Mouse (Mus musculus) liver, postnatal 0 days (tissue): Measurements from ENCODE around the gene Zc3hav1l. TPM values are rescaled to one million over a fixed set of nuclear protein-coding genes. Genes with fewer than 3 reads are reported as not detected.

ENCODE experiments used
- ATAC-seq: fragments of 200-750 bp; cut with Nextera tagmentation; 2 replicates; pipeline ENCODE4 v1.8.0; 2017; ENCODE audit warnings: mild to moderate bottlenecking, moderate library complexity
- DNase-seq: peaks from one replicate; pipeline ENCODE4 v3.0.0-alpha.2; 2016
- H3K27ac ChIP-seq: fragments of 300-500 bp; sonication (generic); 2 replicates; pipeline ENCODE4 v1.5.1; 2014; ENCODE audit warnings: antibody characterized with exemption, moderate library complexity, mild to moderate bottlenecking, low read depth
- H3K27me3 ChIP-seq: fragments of 300-500 bp; sonication (generic); 2 replicates; pipeline ENCODE4 v1.6.1; 2014; ENCODE audit warnings: low read length, control low read depth, mixed read lengths; ENCODE audit not compliant: insufficient read depth
- H3K36me3 ChIP-seq: fragments of 300-500 bp; sonication (generic); replicated peaks from 2 replicates; pipeline ENCODE4 v1.6.1; 2014; ENCODE audit warnings: mild to moderate bottlenecking, control low read depth, low read length, moderate library complexity, mixed read lengths; ENCODE audit not compliant: insufficient read depth
- H3K4me1 ChIP-seq: fragments of 300-500 bp; sonication (generic); 2 replicates; pipeline ENCODE4 v1.6.1; 2014; ENCODE audit warnings: antibody characterized with exemption, mild to moderate bottlenecking, control low read depth; ENCODE audit not compliant: insufficient read depth
- H3K4me2 ChIP-seq: fragments of 300-500 bp; sonication (generic); 2 replicates; pipeline ENCODE4 v1.6.1; 2014; ENCODE audit warnings: low read depth, mild to moderate bottlenecking, low read length, moderate library complexity, mixed read lengths
- H3K4me3 ChIP-seq: fragments of 300-500 bp; sonication (generic); 2 replicates; pipeline ENCODE4 v1.5.1; 2014; ENCODE audit warnings: low read depth, low read length
- H3K9ac ChIP-seq: fragments of 300-500 bp; sonication (generic); replicated peaks from 2 replicates; pipeline ENCODE4 v1.6.1; 2014; ENCODE audit warnings: mild to moderate bottlenecking, moderate library complexity
- H3K9me3 ChIP-seq: fragments of 300-500 bp; sonication (generic); 2 replicates; pipeline ENCODE4 v1.6.1; 2016; ENCODE audit warnings: mild to moderate bottlenecking, control low read depth, low read length, mixed read lengths
- CTCF ChIP-seq: sonication (generic); IDR thresholded peaks from 2 replicates; pipeline ENCODE4 v1.5.1; 2016; ENCODE audit warnings: antibody characterized with exemption, low read depth
- EP300 ChIP-seq: IDR thresholded peaks from 2 replicates; pipeline ENCODE4 v1.6.1; 2016; ENCODE audit warnings: antibody characterized with exemption, low read depth, mild to moderate bottlenecking
- WGBS: fragments of 180-500 bp; shearing (Covaris S2); extraction: QIAGEN DNeasy Blood & Tissue Kit; methylation state at CpG from one replicate; pipeline ENCODE4 v1.1.7; 2014; ENCODE audit not compliant: insufficient replicate concordance; 5-methylcytosine and 5-hydroxymethylcytosine counted together
- polyA plus RNA-seq: library from polyadenylated mRNA; unstranded; fragments of >200 nt; fragmentation: Nextera tagmentation; extraction: Ambion mirVana; gene quantifications from 2 replicates; pipeline ENCODE4 v1.2.1, GENCODE M21; 2015

Zc3hav1l gene
- polyA plus RNA-seq, 1 experiment from 2014 or later: 0.61 TPM

DNA sequence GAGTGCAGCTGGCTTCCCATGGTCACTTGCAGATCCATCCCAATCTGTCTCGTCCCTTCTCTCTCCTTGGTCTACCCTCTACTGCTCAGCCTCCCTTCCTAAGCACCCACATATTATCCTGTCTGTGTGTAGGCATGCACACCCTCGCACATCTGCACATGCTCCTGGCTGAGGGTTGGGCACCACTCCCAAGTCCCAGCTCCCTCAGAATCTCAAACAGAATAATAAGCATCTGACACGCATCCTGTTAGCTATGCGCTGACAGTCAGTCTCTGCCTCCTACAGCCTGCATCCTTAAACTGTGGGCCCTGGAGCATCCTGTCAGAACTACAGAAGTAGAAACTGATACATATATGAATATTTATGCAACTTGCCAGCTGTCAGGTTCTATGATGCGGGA is 58.4 kb downstream of the Zc3hav1l start:
- Histone ChIP-seq H3K36me3 (no peaks in the 10 kb centered on the region), H3K9ac (no peak overlapping the region), H3K4me3 (no peak overlapping the region), H3K4me2 (no peak overlapping the region), H3K9me3 (no peaks in the 10 kb centered on the region), H3K27ac (no peak overlapping the region), H3K4me1 (peaks cover 6% of the 10 kb centered on the region), H3K27me3 (no peaks in the 10 kb centered on the region)
- TF ChIP-seq CTCF (no peak), EP300 (no peak)
- no peak for ATAC-seq
- DNase-seq: no peak
- 79% methylated on average over 5 of the region's 5 CpGs for WGBS

DNA sequence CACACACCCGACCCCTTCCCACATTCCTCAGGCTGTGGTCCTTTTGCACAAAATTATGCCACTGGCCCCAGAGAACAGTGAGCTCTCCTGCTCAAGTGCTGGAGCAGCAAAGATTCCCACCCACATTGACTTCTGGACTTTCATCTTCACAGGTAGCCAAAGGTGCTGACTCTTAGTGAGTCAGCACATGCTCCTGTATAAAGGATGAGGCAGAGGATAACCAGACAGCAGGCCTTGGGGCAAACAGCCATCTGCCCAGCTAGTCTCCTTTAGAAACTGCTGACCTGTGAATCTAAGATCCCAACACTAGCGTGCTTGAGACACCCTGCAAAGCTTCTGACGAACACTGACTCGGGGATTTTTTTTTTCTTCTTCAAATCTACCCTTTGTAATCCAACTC is 60.7 kb downstream of the Zc3hav1l start:
- ATAC-seq: no peak
- H3K9me3 ChIP-seq: no peaks in the 10 kb centered on the region
- H3K36me3 ChIP-seq: no peaks in the 10 kb centered on the region
- H3K4me2 ChIP-seq: no peak overlapping the region
- no peak overlapping the region for H3K4me3 ChIP-seq
- peaks cover 2% of the 10 kb centered on the region for H3K4me1 ChIP-seq
- WGBS: 63% methylated on average over 4 of the region's 4 CpGs
- DNase-seq: no peak
- H3K9ac ChIP-seq: no peak overlapping the region
- TF ChIP-seq CTCF (no peak), EP300 (no peak)
- H3K27ac ChIP-seq: no peak overlapping the region
- H3K27me3 ChIP-seq: no peaks in the 10 kb centered on the region

Other genes starting within 250 kb of the Zc3hav1l start
- gene Tmem213, start 190.0 kb downstream of the Zc3hav1l start, polyA plus RNA-seq: not detected in 2 replicates
- 0.05 TPM in 2 replicates for gene Atp6v0a4, start 174.7 kb downstream of the Zc3hav1l start, polyA plus RNA-seq
- gene D630045J12Rik, start 45.2 kb downstream of the Zc3hav1l start, polyA plus RNA-seq: 0.13 and 0.18 TPM in 2 replicates
- 14.7 and 16.6 TPM in 2 replicates for gene Zc3hav1, start 55.3 kb upstream of the Zc3hav1l start, polyA plus RNA-seq
- 0.11 and 0.16 TPM in 2 replicates for gene Ttc26, start 82.2 kb upstream of the Zc3hav1l start, polyA plus RNA-seq
- gene Ubn2, start 134.7 kb upstream of the Zc3hav1l start, polyA plus RNA-seq: 3.0 TPM in 2 replicates
- gene Fmc1, start 234.2 kb upstream of the Zc3hav1l start, polyA plus RNA-seq: 127 and 139 TPM in 2 replicates